Mouse (Mus musculus) central nervous system, embryonic 14 days (tissue): Measurements from ENCODE around the gene Pola1. TPM values are rescaled to one million over a fixed set of nuclear protein-coding genes. Genes with fewer than 3 reads are reported as not detected.

Experiments used
- polyA plus RNA-seq: library from polyadenylated mRNA; depleted of rRNA; stranded (reverse); fragments of >200 nt; gene quantifications from 2 replicates; pipeline ENCODE4 v1.2.3, GENCODE M21; 2012; rRNA removed

The Pola1 gene
- polyA plus RNA-seq = 5.4 and 6.3 TPM in 2 replicates

DNA sequence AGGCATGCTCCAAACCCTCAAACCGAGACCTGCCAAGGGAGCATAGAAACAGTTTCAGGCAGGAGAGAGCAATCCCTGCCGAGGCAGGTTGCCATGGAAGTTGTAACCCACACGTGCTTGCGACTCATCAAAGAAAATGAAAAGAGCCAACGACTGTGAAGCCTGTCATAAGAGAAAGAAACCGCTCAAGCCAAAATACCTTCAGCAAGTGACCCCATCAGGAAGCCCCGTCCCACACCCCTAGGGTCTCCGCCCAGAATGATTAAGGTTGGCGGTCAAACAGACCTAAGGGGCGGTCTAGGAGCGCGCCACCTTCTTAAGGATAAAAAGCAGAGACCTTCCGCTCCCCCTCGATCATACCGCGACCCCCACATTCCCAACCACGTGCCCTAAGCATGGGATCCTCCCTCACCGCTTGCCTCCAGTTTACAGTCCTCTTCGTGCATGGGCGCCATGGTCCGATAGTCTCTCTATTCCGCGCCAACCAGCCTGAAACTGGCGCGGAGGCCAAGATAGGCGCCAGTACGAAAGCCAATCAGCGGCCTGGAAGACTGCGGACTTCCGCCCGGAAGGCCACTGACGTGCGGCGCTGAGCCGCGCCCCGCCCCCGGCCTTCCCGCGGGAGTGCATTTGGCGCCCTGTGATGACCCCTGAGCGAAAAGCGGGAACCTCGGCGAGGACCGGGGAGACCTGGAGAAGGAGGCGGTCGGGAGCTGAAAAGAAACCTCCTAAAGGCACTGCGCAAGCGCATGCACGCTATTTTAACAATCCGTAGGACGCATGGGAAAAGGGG is at the start of gene Pola1:
Gene Pola1, minus strand, starts transcription at position 499 of the 793 bp plus-strand sequence.

DNA sequence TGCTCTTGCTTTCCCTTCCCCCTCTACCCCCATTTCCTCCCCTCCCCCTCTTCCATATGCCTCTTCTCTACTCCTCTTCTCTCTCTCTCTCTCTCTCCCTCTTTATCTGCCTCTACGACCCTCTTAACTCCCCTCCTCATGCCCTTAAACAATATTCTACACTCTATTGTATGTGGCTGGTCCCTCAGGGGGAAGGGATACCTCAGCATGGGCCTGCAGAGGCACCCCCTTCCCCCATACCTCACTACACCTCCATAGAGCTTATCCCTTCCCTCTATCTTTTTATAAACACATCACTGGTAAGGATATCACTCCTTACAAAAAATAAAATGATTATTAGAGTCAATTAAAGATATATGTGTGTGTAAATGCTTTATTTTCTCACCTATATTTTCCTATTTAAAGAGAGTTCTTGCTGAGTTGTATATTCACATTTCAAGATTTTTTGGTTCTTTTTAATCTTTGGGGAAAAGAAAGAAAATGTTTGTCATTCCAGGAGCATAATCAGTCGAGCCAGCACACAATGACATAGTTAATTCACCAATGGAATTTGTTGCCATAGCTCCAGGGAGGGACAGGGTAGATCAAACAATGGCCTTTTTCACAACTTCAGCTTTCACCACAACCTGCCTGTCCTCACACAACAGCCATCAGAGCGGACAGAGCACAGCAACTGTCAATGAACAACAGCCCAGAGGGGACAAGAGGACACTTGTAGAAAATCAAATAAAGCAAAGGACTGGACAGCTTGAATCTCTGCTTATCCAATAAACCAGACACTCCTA is 22.5 kb upstream of the Pola1 start, which contains the start of gene Pcyt1b:
Gene Pcyt1b, plus strand, starts transcription at position 646 of the 785 bp plus-strand sequence.

DNA sequence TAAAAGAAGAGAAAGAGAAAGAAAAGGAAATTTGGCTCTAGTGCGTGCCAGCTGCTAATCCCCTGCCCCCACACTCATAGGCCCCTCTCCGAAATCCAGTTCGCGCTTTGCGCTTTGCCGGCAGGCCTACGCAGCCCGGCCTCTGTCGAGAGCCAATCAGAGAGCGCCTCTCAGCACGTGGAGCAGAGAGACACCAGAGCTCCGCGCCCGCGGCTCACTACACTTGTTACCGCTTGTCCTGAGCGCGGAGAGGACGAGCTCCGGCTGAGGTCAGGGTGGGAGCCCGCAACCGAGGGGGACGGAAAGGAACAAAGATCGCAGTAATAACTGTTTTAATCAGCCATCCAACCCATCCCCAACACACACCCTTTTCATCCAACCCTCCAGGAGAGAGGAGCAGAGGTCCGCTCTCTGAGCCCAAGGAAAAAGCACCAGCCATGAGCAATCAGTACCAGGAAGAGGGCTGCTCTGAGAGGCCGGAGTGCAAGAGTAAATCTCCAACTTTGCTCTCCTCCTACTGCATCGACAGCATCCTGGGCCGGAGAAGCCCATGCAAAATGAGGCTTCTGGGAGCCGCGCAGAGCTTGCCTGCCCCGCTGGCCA is 345.6 kb downstream of the Pola1 start, which contains the start of gene Arx:
Gene Arx, plus strand, starts transcription at position 155 of the 603 bp plus-strand sequence.

Other genes with a start within 250 kb of the Pola1 start
- 21.9 and 24.5 TPM in 2 replicates for gene Pcyt1b, start 22.7 kb upstream of the Pola1 start, polyA plus RNA-seq
- 16.6 and 18.0 TPM in 2 replicates for gene Pdk3, start 200.0 kb upstream of the Pola1 start, polyA plus RNA-seq